Mouse (Mus musculus) midbrain, embryonic 11.5 days (tissue): ENCODE results near the gene Pnmt. TPM values are rescaled to one million over a fixed set of nuclear protein-coding genes. Genes with fewer than 3 reads are reported as not detected.

Source experiments
- polyA plus RNA-seq: library from polyadenylated mRNA; unstranded; fragments of >200 nt; fragmentation: Nextera tagmentation; extraction: Ambion mirVana; gene quantifications from 2 replicates; pipeline ENCODE4 v1.2.1, GENCODE M21; 2014

Gene Pnmt
- polyA plus RNA-seq, 1 experiment from 2014 or later = not detected

Other genes starting within 250 kb of the Pnmt start
- gene Fbxl20, start 236.0 kb upstream of the Pnmt start, polyA plus RNA-seq = 23.4 and 24.9 TPM in 2 replicates
- 78.4 and 80.5 TPM in 2 replicates for gene Med1, start 193.2 kb upstream of the Pnmt start, polyA plus RNA-seq
- 11.1 and 12.1 TPM in 2 replicates for gene Cdk12, start 183.4 kb upstream of the Pnmt start, polyA plus RNA-seq
- 0.15 and 0.17 TPM in 2 replicates for gene Neurod2, start 56.8 kb upstream of the Pnmt start, polyA plus RNA-seq
- 0.78 and 0.91 TPM in 2 replicates for gene Ppp1r1b, start 38.0 kb upstream of the Pnmt start, polyA plus RNA-seq
- gene Stard3, start 28.1 kb upstream of the Pnmt start, polyA plus RNA-seq = 39.7 and 41.5 TPM in 2 replicates
- gene Tcap, start 2.6 kb upstream of the Pnmt start, polyA plus RNA-seq = not detected in 2 replicates
- 5.6 and 5.7 TPM in 2 replicates for gene Pgap3, start 14.0 kb downstream of the Pnmt start, polyA plus RNA-seq
- gene Erbb2, start 26.0 kb downstream of the Pnmt start, polyA plus RNA-seq = 14.8 TPM in 2 replicates
- gene Mien1, start 52.5 kb downstream of the Pnmt start, polyA plus RNA-seq = 145 and 158 TPM in 2 replicates
- 0.60 and 1.0 TPM in 2 replicates for gene Grb7, start 59.9 kb downstream of the Pnmt start, polyA plus RNA-seq
- 0.07 and 0.18 TPM in 2 replicates for gene Ikzf3, start 159.6 kb downstream of the Pnmt start, polyA plus RNA-seq
- gene Zpbp2, start 164.6 kb downstream of the Pnmt start, polyA plus RNA-seq = 0.23 and 0.26 TPM in 2 replicates
- gene Ormdl3, start 200.9 kb downstream of the Pnmt start, polyA plus RNA-seq = 9.7 and 12.0 TPM in 2 replicates
- gene Lrrc3c, start 211.8 kb downstream of the Pnmt start, polyA plus RNA-seq = not detected in 2 replicates
- 1.3 and 1.4 TPM in 2 replicates for gene Gm12355, start 239.2 kb downstream of the Pnmt start, polyA plus RNA-seq
- not detected in 2 replicates for gene Gsdma3, start 239.9 kb downstream of the Pnmt start, polyA plus RNA-seq